Mouse (Mus musculus) embryonic facial prominence, embryonic 14.5 days (tissue): ENCODE results near the gene Cd3eap. TPM values are rescaled to one million over a fixed set of nuclear protein-coding genes. Genes with fewer than 3 reads are reported as not detected.

ENCODE experiments used
- ATAC-seq: fragments of 200-750 bp; cut with Nextera tagmentation; 2 replicates; pipeline ENCODE4 v1.8.0; 2017; ENCODE audit warnings: low read depth, moderate number of reproducible peaks, moderate TSS enrichment
- DNase-seq: peaks from one replicate; pipeline ENCODE4 v3.0.0-alpha.2; 2015; ENCODE audit warnings: low spot score
- H3K27ac ChIP-seq: fragments of 300-500 bp; sonication (generic); replicated peaks from 2 replicates; pipeline ENCODE4 v1.5.1; 2014; ENCODE audit warnings: low read depth, mild to moderate bottlenecking, low read length, moderate library complexity
- H3K27me3 ChIP-seq: fragments of 300-500 bp; sonication (generic); replicated peaks from 2 replicates; pipeline ENCODE4 v1.6.1; 2014; ENCODE audit warnings: low read length; ENCODE audit not compliant: control insufficient read depth, insufficient read depth
- H3K36me3 ChIP-seq: fragments of 300-500 bp; sonication (generic); 2 replicates; pipeline ENCODE4 v1.6.1; 2014; ENCODE audit warnings: low read length, mixed read lengths; ENCODE audit not compliant: control insufficient read depth, insufficient read depth
- H3K4me1 ChIP-seq: fragments of 300-500 bp; sonication (generic); 2 replicates; pipeline ENCODE4 v1.6.1; 2014; ENCODE audit warnings: antibody characterized with exemption, low read length; ENCODE audit not compliant: control insufficient read depth, insufficient read depth
- H3K4me2 ChIP-seq: fragments of 300-500 bp; sonication (generic); 2 replicates; pipeline ENCODE4 v1.6.1; 2014; ENCODE audit warnings: low read depth, mild to moderate bottlenecking, low read length, moderate library complexity, mixed read lengths
- H3K4me3 ChIP-seq: fragments of 300-500 bp; sonication (generic); 2 replicates; pipeline ENCODE4 v1.5.1; 2014; ENCODE audit warnings: low read depth, mild to moderate bottlenecking, low read length
- H3K9ac ChIP-seq: fragments of 300-500 bp; sonication (generic); 2 replicates; pipeline ENCODE4 v1.6.1; 2014; ENCODE audit warnings: low read depth, mild to moderate bottlenecking, low read length, moderate library complexity, mixed read lengths
- H3K9me3 ChIP-seq: fragments of 300-500 bp; sonication (generic); 2 replicates; pipeline ENCODE4 v1.6.1; 2016; ENCODE audit warnings: low read length; ENCODE audit not compliant: control insufficient read depth
- WGBS: fragments of 180-500 bp; shearing (Covaris S2); extraction: QIAGEN DNeasy Blood & Tissue Kit; methylation state at CpG from one replicate; pipeline ENCODE4 v1.1.7; 2014; 5-methylcytosine and 5-hydroxymethylcytosine counted together
- polyA plus RNA-seq: library from polyadenylated mRNA; unstranded; fragments of >200 nt; fragmentation: Nextera tagmentation; extraction: Ambion mirVana; gene quantifications from 2 replicates; pipeline ENCODE4 v1.2.1, GENCODE M21; 2014

Cd3eap gene
- polyA plus RNA-seq, 1 experiment from 2014 or later: 18.8 TPM

- Histone ChIP-seq H3K4me3 (peak overlapping the region; percentile 72), H3K9ac (peak overlapping the region; percentile 75), H3K27me3 (no peaks in the 10 kb centered on the region), H3K4me1 (peaks cover 8% of the 10 kb centered on the region; the same call in 1 of the 2 replicates), H3K9me3 (no peaks in the 10 kb centered on the region), H3K36me3 (peaks cover 28% of the 10 kb centered on the region), H3K4me2 (peak overlapping the region; percentile 91), H3K27ac (no peak overlapping the region)
- DNase-seq (no peak), ATAC-seq (no peak)
- WGBS: 18% methylated on average over 13 of the region's 13 CpGs
These were observed 649 bp downstream of the Cd3eap start for GRCm38 (mm10) chr7:19358634-19359033.

- WGBS: 90% methylated on average over 25 of the region's 25 CpGs
- Histone ChIP-seq H3K4me2 (peak overlapping the region; percentile 91), H3K4me3 (peak overlapping the region; percentile 72), H3K27me3 (no peaks in the 10 kb centered on the region), H3K36me3 (peaks cover 38% of the 10 kb centered on the region), H3K9ac (peak overlapping the region; percentile 75), H3K4me1 (peaks cover 8% of the 10 kb centered on the region; the same call in 1 of the 2 replicates), H3K9me3 (no peaks in the 10 kb centered on the region), H3K27ac (no peak overlapping the region)
- ATAC-seq: no peak
- DNase-seq: no peak
These were observed 1.6 kb downstream of the Cd3eap start for GRCm38 (mm10) chr7:19357381-19358375.

- no peak overlapping the region for H3K9ac ChIP-seq
- no peak overlapping the region for H3K4me3 ChIP-seq
- no peak overlapping the region for H3K4me2 ChIP-seq
- H3K4me1 ChIP-seq: peaks cover 5% of the 10 kb centered on the region; the same call in 1 of the 2 replicates
- no peak for DNase-seq
- no peak overlapping the region for H3K27ac ChIP-seq
- no peaks in the 10 kb centered on the region for H3K9me3 ChIP-seq
- no peak for ATAC-seq
- H3K36me3 ChIP-seq: peaks cover 50% of the 10 kb centered on the region
- no peaks in the 10 kb centered on the region for H3K27me3 ChIP-seq
- WGBS: 66% methylated on average over 10 of the region's 10 CpGs
These were observed 3.0 kb downstream of the Cd3eap start for GRCm38 (mm10) chr7:19356311-19356710.

- 92% methylated on average over 5 of the region's 5 CpGs for WGBS
- ATAC-seq: no peak
- DNase-seq: no peak
- H3K4me1 ChIP-seq: peaks cover 5% of the 10 kb centered on the region; the same call in 1 of the 2 replicates
- H3K27ac ChIP-seq: no peak overlapping the region
- H3K4me2 ChIP-seq: no peak overlapping the region
- no peak overlapping the region for H3K4me3 ChIP-seq
- H3K9ac ChIP-seq: no peak overlapping the region
- H3K36me3 ChIP-seq: peaks cover 60% of the 10 kb centered on the region
- no peaks in the 10 kb centered on the region for H3K27me3 ChIP-seq
- H3K9me3 ChIP-seq: no peaks in the 10 kb centered on the region
These were observed 4.3 kb downstream of the Cd3eap start for GRCm38 (mm10) chr7:19354991-19355390.

GRCm38 (mm10) chr7:19350221-19350620 is 9.1 kb downstream of the Cd3eap start:
- no peak overlapping the region for H3K4me2 ChIP-seq
- ATAC-seq: no peak
- 90% methylated on average over 8 of the region's 8 CpGs for WGBS
- no peak overlapping the region for H3K27ac ChIP-seq
- no peak overlapping the region for H3K9ac ChIP-seq
- no peaks in the 10 kb centered on the region for H3K9me3 ChIP-seq
- no peak for DNase-seq
- H3K36me3 ChIP-seq: peaks cover 64% of the 10 kb centered on the region
- H3K4me3 ChIP-seq: no peak overlapping the region
- H3K27me3 ChIP-seq: no peaks in the 10 kb centered on the region
- H3K4me1 ChIP-seq: peaks cover 8% of the 10 kb centered on the region; the same call in 1 of the 2 replicates

- DNase-seq: no peak
- Histone ChIP-seq H3K9ac (no peak overlapping the region), H3K4me2 (no peak overlapping the region), H3K27ac (no peak overlapping the region), H3K27me3 (no peaks in the 10 kb centered on the region), H3K9me3 (no peaks in the 10 kb centered on the region), H3K4me1 (peaks cover 8% of the 10 kb centered on the region; the same call in 1 of the 2 replicates), H3K36me3 (peaks cover 55% of the 10 kb centered on the region), H3K4me3 (no peak overlapping the region)
- 86% methylated on average over 12 of the region's 13 CpGs for WGBS
- ATAC-seq: no peak
These were observed 9.9 kb downstream of the Cd3eap start for GRCm38 (mm10) chr7:19349188-19349915.

GRCm38 (mm10) chr7:19344938-19345471 is 14.3 kb downstream of the Cd3eap start:
- peak overlapping the region; percentile 79 for H3K9ac ChIP-seq
- WGBS: 0% methylated on average over 30 of the region's 31 CpGs
- H3K36me3 ChIP-seq: peaks cover 20% of the 10 kb centered on the region
- peak overlapping the region; percentile 86 for H3K27ac ChIP-seq
- DNase-seq (peak; percentile 99), ATAC-seq (peak; percentile 95)
- peak overlapping the region; percentile 86 for H3K4me2 ChIP-seq
- H3K27me3 ChIP-seq: peaks cover 7% of the 10 kb centered on the region; the same call in 1 of the 2 replicates
- peaks cover 18% of the 10 kb centered on the region for H3K4me1 ChIP-seq
- H3K4me3 ChIP-seq: peak overlapping the region; percentile 75
- no peaks in the 10 kb centered on the region for H3K9me3 ChIP-seq

GRCm38 (mm10) chr7:19344237-19344847 is 14.9 kb downstream of the Cd3eap start, which contains the start of gene Ercc1:
Gene Ercc1, plus strand, starts transcription at chr7:19344778.
- Histone ChIP-seq H3K4me3 (peak within 1 kb of the TSS; percentile 75), H3K9me3 (no peaks in the 10 kb centered on the region), H3K36me3 (peaks cover 14% of the 10 kb centered on the region), H3K9ac (peak within 1 kb of the TSS; percentile 79), H3K27me3 (peaks cover 7% of the 10 kb centered on the region; the same call in 1 of the 2 replicates), H3K4me1 (peaks cover 18% of the 10 kb centered on the region), H3K4me2 (peak within 1 kb of the TSS; percentile 86), H3K27ac (peak within 1 kb of the TSS; percentile 86)
- no peak for DNase-seq
- ATAC-seq: no peak
- 25% methylated on average over 11 of the region's 12 CpGs for WGBS
